Mouse (Mus musculus) hindbrain, embryonic 14.5 days (tissue): ENCODE data around the gene Nostrin. TPM values are rescaled to one million over a fixed set of nuclear protein-coding genes. Genes with fewer than 3 reads are reported as not detected.
A peak's percentile ranks its signal among the peaks of the same experiment; 100 is the strongest.

ENCODE experiments used
- ATAC-seq: fragments of 200-750 bp; cut with Nextera tagmentation; 2 replicates; pipeline ENCODE4 v1.8.0; 2017; ENCODE audit warnings: moderate number of reproducible peaks, mild to moderate bottlenecking, moderate TSS enrichment, moderate library complexity; ENCODE audit not compliant: low FRiP score
- DNase-seq: peaks from one replicate; pipeline ENCODE4 v3.0.0-alpha.2; 2015; ENCODE audit warnings: low spot score
- H3K27ac ChIP-seq: fragments of 300-500 bp; sonication (generic); 2 replicates; pipeline ENCODE4 v1.5.1; 2014; ENCODE audit warnings: mild to moderate bottlenecking, moderate library complexity
- H3K27me3 ChIP-seq: fragments of 300-500 bp; sonication (generic); 2 replicates; pipeline ENCODE4 v1.6.1; 2014; ENCODE audit warnings: mild to moderate bottlenecking, low read length, mixed read lengths; ENCODE audit not compliant: control insufficient read depth, insufficient read depth
- H3K36me3 ChIP-seq: fragments of 300-500 bp; sonication (generic); replicated peaks from 2 replicates; pipeline ENCODE4 v1.6.1; 2014; ENCODE audit not compliant: control insufficient read depth, insufficient read depth
- H3K4me1 ChIP-seq: fragments of 300-500 bp; sonication (generic); replicated peaks from 2 replicates; pipeline ENCODE4 v1.6.1; 2014; ENCODE audit warnings: antibody characterized with exemption, low read length, mixed read lengths; ENCODE audit not compliant: control insufficient read depth, insufficient read depth
- H3K4me2 ChIP-seq: fragments of 300-500 bp; sonication (generic); replicated peaks from 2 replicates; pipeline ENCODE4 v1.6.1; 2014; ENCODE audit warnings: mild to moderate bottlenecking, moderate library complexity
- H3K4me3 ChIP-seq: fragments of 300-500 bp; sonication (generic); replicated peaks from 2 replicates; pipeline ENCODE4 v1.5.1; 2014; ENCODE audit warnings: mild to moderate bottlenecking, low read length
- H3K9ac ChIP-seq: fragments of 300-500 bp; sonication (generic); 2 replicates; pipeline ENCODE4 v1.6.1; 2014
- H3K9me3 ChIP-seq: fragments of 300-500 bp; sonication (generic); 2 replicates; pipeline ENCODE4 v1.6.1; 2016; ENCODE audit warnings: low read length; ENCODE audit not compliant: control insufficient read depth
- WGBS: fragments of 180-500 bp; shearing (Covaris S2); extraction: QIAGEN DNeasy Blood & Tissue Kit; methylation state at CpG from one replicate; pipeline ENCODE4 v1.1.7; 2014; 5-methylcytosine and 5-hydroxymethylcytosine counted together
- polyA plus RNA-seq: library from polyadenylated mRNA; unstranded; fragments of >200 nt; fragmentation: Nextera tagmentation; extraction: Ambion mirVana; gene quantifications from 2 replicates; pipeline ENCODE4 v1.2.1, GENCODE M21; 2014

Nostrin gene
- 1.5 and 1.7 TPM in 2 replicates for polyA plus RNA-seq

- no peak within 1 kb of the TSS for H3K4me2 ChIP-seq
- H3K4me1 ChIP-seq, result no peaks in the 10 kb centered on the region
- H3K27ac ChIP-seq, result no peak within 1 kb of the TSS
- no peaks in the 10 kb centered on the region for H3K27me3 ChIP-seq
- DNase-seq, result no peak
- 77% methylated on average over 15 of the region's 15 CpGs for whole genome bisulfite sequencing
- no peak within 1 kb of the TSS for H3K9ac ChIP-seq
- no peak within 1 kb of the TSS for H3K4me3 ChIP-seq
- H3K36me3 ChIP-seq, result no peaks in the 10 kb centered on the region
- ATAC-seq, result no peak
- H3K9me3 ChIP-seq, result no peaks in the 10 kb centered on the region
These were observed at the start of gene Nostrin for GRCm38 (mm10) chr2:69135661-69136576. TSS of gene Nostrin (plus strand) at chr2:69135800.

- ATAC-seq, result peak; percentile 74; the same call in 1 of the 2 replicates
These were observed 48.9 kb upstream of the Nostrin start for GRCm38 (mm10) chr2:69086505-69087260.

GRCm38 (mm10) chr2:69095836-69096235, 39.8 kb upstream of the Nostrin start:
- no peaks in the 10 kb centered on the region for H3K27me3 ChIP-seq
- DNase-seq (no peak), ATAC-seq (no peak)
- no peaks in the 10 kb centered on the region for H3K9me3 ChIP-seq
- no peak overlapping the region for H3K4me3 ChIP-seq
- H3K4me2 ChIP-seq, result no peak overlapping the region
- H3K36me3 ChIP-seq, result no peaks in the 10 kb centered on the region
- H3K4me1 ChIP-seq, result no peaks in the 10 kb centered on the region
- H3K9ac ChIP-seq, result no peak overlapping the region
- no peak overlapping the region for H3K27ac ChIP-seq

More at GRCm38 (mm10) chr2:69086505-69087260, 48.9 kb upstream of the Nostrin start:
- Histone ChIP-seq H3K4me3 (no peak overlapping the region), H3K9ac (no peak overlapping the region), H3K27ac (0 out of 2 replicates have a peak overlapping the region, but pooled peaks have one; percentile 22), H3K9me3 (no peaks in the 10 kb centered on the region), H3K27me3 (no peaks in the 10 kb centered on the region), H3K4me2 (no peak overlapping the region), H3K4me1 (peaks cover 17% of the 10 kb centered on the region), H3K36me3 (no peaks in the 10 kb centered on the region)
- WGBS, result 24% methylated on average over 8 of the region's 8 CpGs
- DNase-seq, result peak; percentile 69

GRCm38 (mm10) chr2:69096821-69097220, 38.8 kb upstream of the Nostrin start:
- ATAC-seq, result no peak
- Histone ChIP-seq H3K27ac (no peak overlapping the region), H3K9ac (no peak overlapping the region), H3K4me1 (no peaks in the 10 kb centered on the region), H3K4me2 (no peak overlapping the region), H3K9me3 (no peaks in the 10 kb centered on the region), H3K36me3 (no peaks in the 10 kb centered on the region), H3K27me3 (no peaks in the 10 kb centered on the region), H3K4me3 (no peak overlapping the region)
- DNase-seq, result no peak
- 84% methylated on average over 4 of the region's 4 CpGs for WGBS

- H3K9ac ChIP-seq, result no peak overlapping the region
- H3K36me3 ChIP-seq, result no peaks in the 10 kb centered on the region
- H3K4me2 ChIP-seq, result no peak overlapping the region
- H3K27ac ChIP-seq, result no peak overlapping the region
- no peaks in the 10 kb centered on the region for H3K9me3 ChIP-seq
- ATAC-seq (no peak), DNase-seq (no peak)
- no peaks in the 10 kb centered on the region for H3K27me3 ChIP-seq
- no peaks in the 10 kb centered on the region for H3K4me1 ChIP-seq
- H3K4me3 ChIP-seq, result no peak overlapping the region
- 97% methylated on average over 2 of the region's 2 CpGs for WGBS
These were observed 38.1 kb upstream of the Nostrin start for GRCm38 (mm10) chr2:69097526-69097925.

GRCm38 (mm10) chr2:69098701-69099100, 36.9 kb upstream of the Nostrin start:
- no peaks in the 10 kb centered on the region for H3K36me3 ChIP-seq
- DNase-seq (no peak), ATAC-seq (no peak)
- H3K4me3 ChIP-seq, result no peak overlapping the region
- no peak overlapping the region for H3K27ac ChIP-seq
- no peak overlapping the region for H3K9ac ChIP-seq
- 77% methylated on average over 3 of the region's 3 CpGs for WGBS
- no peaks in the 10 kb centered on the region for H3K9me3 ChIP-seq
- H3K4me2 ChIP-seq, result no peak overlapping the region
- H3K4me1 ChIP-seq, result no peaks in the 10 kb centered on the region
- no peaks in the 10 kb centered on the region for H3K27me3 ChIP-seq

- no peak overlapping the region for H3K9ac ChIP-seq
- no peaks in the 10 kb centered on the region for H3K9me3 ChIP-seq
- H3K4me1 ChIP-seq, result no peaks in the 10 kb centered on the region
- no peak overlapping the region for H3K4me3 ChIP-seq
- DNase-seq, result no peak
- no peak overlapping the region for H3K4me2 ChIP-seq
- no peak overlapping the region for H3K27ac ChIP-seq
- 95% methylated on average over 7 of the region's 7 CpGs for WGBS
- H3K36me3 ChIP-seq, result no peaks in the 10 kb centered on the region
- ATAC-seq, result no peak
- no peaks in the 10 kb centered on the region for H3K27me3 ChIP-seq
These were observed 36.5 kb upstream of the Nostrin start for GRCm38 (mm10) chr2:69099147-69099546.

- no peak overlapping the region for H3K27ac ChIP-seq
- no peaks in the 10 kb centered on the region for H3K27me3 ChIP-seq
- H3K9ac ChIP-seq, result no peak overlapping the region
- no peak for DNase-seq
- WGBS, result 31% methylated on average over 3 of the region's 3 CpGs
- H3K9me3 ChIP-seq, result no peaks in the 10 kb centered on the region
- no peak for ATAC-seq
- H3K4me1 ChIP-seq, result no peaks in the 10 kb centered on the region
- no peak overlapping the region for H3K4me2 ChIP-seq
- no peaks in the 10 kb centered on the region for H3K36me3 ChIP-seq
- no peak overlapping the region for H3K4me3 ChIP-seq
These were observed 34.9 kb upstream of the Nostrin start for GRCm38 (mm10) chr2:69100706-69101105.

- Histone ChIP-seq H3K4me1 (no peaks in the 10 kb centered on the region), H3K4me3 (no peak overlapping the region), H3K27ac (no peak overlapping the region), H3K27me3 (no peaks in the 10 kb centered on the region), H3K9me3 (no peaks in the 10 kb centered on the region), H3K36me3 (no peaks in the 10 kb centered on the region; the same call in 1 of the 2 replicates), H3K9ac (no peak overlapping the region), H3K4me2 (no peak overlapping the region)
- 67% methylated on average over 3 of the region's 3 CpGs for WGBS
- DNase-seq, result no peak
- ATAC-seq, result no peak
These were observed 32.1 kb upstream of the Nostrin start for GRCm38 (mm10) chr2:69103526-69103925.
